Mouse (Mus musculus) embryonic fibroblast, embryonic 13.5 days (primary cell): ENCODE results near the gene Rere.

Experiments used
- CTCF ChIP-seq: IDR thresholded peaks from 2 replicates; pipeline ENCODE4 v1.5.1; 2011; ENCODE audit warnings: mild to moderate bottlenecking, control low read depth, low read length, moderate library complexity, borderline replicate concordance; ENCODE audit not compliant: insufficient read depth
- POLR2A ChIP-seq: IDR thresholded peaks from 2 replicates; pipeline ENCODE4 v1.6.1; 2011; ENCODE audit warnings: low read depth, mild to moderate bottlenecking, control low read depth, low read length, moderate library complexity

GRCm38 (mm10) chr4:150361986-150362691, 80.7 kb downstream of the Rere start:
- TF ChIP-seq POLR2A (no peak), CTCF (no peak)
